Mouse (Mus musculus): Measurements from ENCODE around the gene Tspoap1.

Gene Tspoap1

DNA sequence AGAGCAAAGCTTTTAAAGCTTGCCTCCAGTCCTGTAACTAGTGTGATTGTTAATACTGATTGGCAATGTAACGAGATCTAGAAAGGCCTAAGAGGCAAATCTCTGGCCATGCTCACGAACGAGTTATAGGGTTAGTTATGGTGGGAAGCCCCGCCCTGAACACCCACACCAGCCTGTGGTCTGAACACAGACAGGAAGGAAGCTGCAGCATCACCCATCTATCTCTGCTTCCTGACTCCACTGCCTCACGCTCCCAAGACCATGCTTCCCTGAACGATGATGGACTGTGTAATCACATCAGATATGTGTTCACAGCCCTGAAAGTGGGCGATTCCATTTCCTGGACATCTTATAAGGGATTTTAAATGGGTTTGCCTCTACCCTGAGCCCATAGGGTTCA lies 47.9 kb downstream of the Tspoap1 start:
- no peak for DNase-seq (ENCODE audit: low spot score in 2 of 2)

GRCm38 (mm10) chr11:87811396-87811795 lies 51.1 kb downstream of the Tspoap1 start:
- DNase-seq (ENCODE audit: low spot score in 2 of 2) = no peak

- no peak for DNase-seq (ENCODE audit: low spot score in 2 of 2)
These were observed 54.5 kb downstream of the Tspoap1 start for GRCm38 (mm10) chr11:87814831-87815230.

GRCm38 (mm10) chr11:87816707-87817442 lies 56.5 kb downstream of the Tspoap1 start:
- DNase-seq (ENCODE audit: low spot score in 2 of 2) = peak in 1 of 2 experiments; percentile 43

DNA sequence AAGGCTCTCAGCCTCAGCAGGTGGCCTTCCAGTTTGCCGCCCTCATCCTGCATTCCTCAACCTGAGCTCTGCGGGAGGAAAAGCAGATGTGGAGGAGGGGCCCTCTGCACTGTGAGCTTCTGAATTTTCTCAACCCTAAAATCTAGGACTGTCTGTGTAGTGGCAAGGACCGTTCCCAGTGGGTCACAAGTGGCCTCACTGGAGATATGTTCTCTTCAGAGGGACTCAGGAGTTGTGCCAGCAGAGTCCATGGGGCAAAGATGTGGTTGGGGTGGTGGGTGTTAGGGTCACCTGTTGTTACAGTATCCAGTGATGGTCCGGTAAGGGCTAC lies 57.1 kb downstream of the Tspoap1 start:
- no peak for DNase-seq (ENCODE audit: low spot score in 2 of 2)

DNA sequence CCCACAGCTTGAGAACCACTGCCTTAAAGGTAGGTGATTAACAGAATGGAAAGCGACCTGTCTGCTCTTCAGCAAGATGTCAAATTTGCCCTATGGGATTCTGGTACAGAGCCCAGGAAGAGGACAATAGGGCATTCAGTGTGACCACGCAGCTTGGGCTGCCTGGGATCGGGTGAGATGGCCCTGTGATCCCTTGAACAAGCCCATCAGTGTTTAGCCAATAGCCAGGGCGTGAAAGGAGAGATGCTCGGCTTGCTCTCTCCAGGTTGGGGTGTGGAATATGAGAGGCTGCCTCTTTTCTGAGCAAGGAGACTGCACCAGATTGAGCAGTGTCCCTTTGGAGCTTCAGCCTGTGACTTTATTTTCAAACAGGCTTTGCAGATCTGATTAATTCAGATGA lies 61.2 kb downstream of the Tspoap1 start:
- DNase-seq (ENCODE audit: low spot score in 2 of 2) = no peak

- DNase-seq (ENCODE audit: low spot score in 2 of 2) = no peak
These were observed 68.0 kb downstream of the Tspoap1 start, which contains the start of gene Lpo for GRCm38 (mm10) chr11:87828239-87828900. Lpo (minus strand) TSS chr11:87828289.
